In the genomic region with DNA sequence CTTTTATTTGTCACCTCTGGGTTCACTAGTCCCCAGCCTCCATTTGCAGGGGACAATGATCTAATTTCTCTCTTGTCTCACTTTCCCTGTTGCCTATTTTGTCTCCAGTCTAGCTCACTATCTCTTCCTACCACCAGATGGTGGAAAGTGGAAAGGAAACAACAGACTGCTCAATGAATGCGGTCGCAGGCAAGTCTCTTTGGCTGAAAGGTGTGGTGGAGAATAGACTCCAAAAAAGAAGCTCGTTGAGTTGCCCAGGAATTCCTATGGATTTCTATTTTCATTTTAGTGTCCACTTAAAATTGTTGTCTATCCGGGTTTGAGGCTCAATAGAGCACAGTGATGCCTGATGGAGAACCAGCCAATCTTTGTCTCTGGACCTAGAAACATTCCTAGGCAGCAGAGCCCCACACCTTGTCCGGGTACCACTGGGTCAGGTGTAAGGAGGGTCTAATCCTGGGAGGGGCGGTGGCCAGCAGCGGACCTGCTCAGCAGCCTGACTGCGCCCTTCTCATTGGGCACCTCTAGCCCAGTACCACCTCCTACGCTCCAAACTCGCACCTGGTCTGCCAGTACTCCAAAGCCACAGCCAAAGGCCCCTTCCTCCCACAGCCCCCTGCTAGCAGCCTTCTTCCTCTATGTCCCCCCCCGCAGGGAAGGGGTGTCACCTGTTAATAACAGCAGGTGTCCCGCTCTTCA, we compare ENCODE assay signal across 8 mouse cellular contexts. TPM values are rescaled to one million over a fixed set of nuclear protein-coding genes. Genes with fewer than 3 reads are reported as not detected.
DNase-seq lines count a peak whose midpoint lies in the region; ATAC-seq and TF ChIP-seq lines count a peak whose summit lies in the region.

No protein-coding gene starts in this region.

- H3K9ac ChIP-seq in embryonic facial prominence, embryonic 13.5 days = no peak overlapping the region; the same call in 1 of the 2 replicates
- H3K9ac ChIP-seq in hindbrain, postnatal 0 days (replicated peaks; ENCODE audit: low read length) = peak overlapping the region; percentile 61
- peak overlapping the region; percentile 72; the same call in 1 of the 2 replicates for H3K9ac ChIP-seq in midbrain, embryonic 15.5 days

- peaks cover 32% of the 10 kb centered on the region for H3K27me3 ChIP-seq in embryonic facial prominence, embryonic 13.5 days
- no peaks in the 10 kb centered on the region for H3K27me3 ChIP-seq in hindbrain, postnatal 0 days (ENCODE audit: insufficient read depth, low read length)
- H3K27me3 ChIP-seq in limb, embryonic 10.5 days (ENCODE audit: low read depth, poor library complexity, severe bottlenecking) = peaks cover 88% of the 10 kb centered on the region
- peaks cover 3% of the 10 kb centered on the region; the same call in 1 of the 2 replicates for H3K27me3 ChIP-seq in midbrain, embryonic 15.5 days (replicated peaks)

- peak; percentile 71 for TF ChIP-seq CTCF in hindbrain, postnatal 0 days (IDR thresholded peaks at IDR 0.05; ENCODE audit: low read depth)

- H3K27ac ChIP-seq in embryonic facial prominence, embryonic 13.5 days = no peak overlapping the region
- peak overlapping the region; percentile 60; the same call in 1 of the 2 replicates for H3K27ac ChIP-seq in hindbrain, postnatal 0 days
- H3K27ac ChIP-seq in limb, embryonic 10.5 days = 0 out of 2 replicates have a peak overlapping the region, but pooled peaks have one; percentile 30
- H3K27ac ChIP-seq in midbrain, embryonic 15.5 days = peak overlapping the region; percentile 85

- WGBS in embryonic facial prominence, embryonic 13.5 days = 43% methylated on average over 12 of the region's 12 CpGs
- WGBS in hindbrain, postnatal 0 days = 23% methylated on average over 12 of the region's 12 CpGs
- 20% methylated on average over 12 of the region's 12 CpGs for WGBS in limb, embryonic 10.5 days
- 30% methylated on average over 12 of the region's 12 CpGs for WGBS in midbrain, embryonic 15.5 days

- H3K4me1 ChIP-seq in embryonic facial prominence, embryonic 13.5 days = 0 out of 2 replicates have a peak, but pooled peaks cover 3% of the 10 kb centered on the region
- H3K4me1 ChIP-seq in hindbrain, postnatal 0 days (ENCODE audit: insufficient read depth, low read length) = no peaks in the 10 kb centered on the region
- peaks cover 5% of the 10 kb centered on the region for H3K4me1 ChIP-seq in limb, embryonic 10.5 days
- H3K4me1 ChIP-seq in midbrain, embryonic 15.5 days = peaks cover 3% of the 10 kb centered on the region; the same call in 1 of the 2 replicates

- peak overlapping the region; percentile 58 for H3K4me3 ChIP-seq in embryonic facial prominence, embryonic 13.5 days
- peak overlapping the region; percentile 56 for H3K4me3 ChIP-seq in hindbrain, postnatal 0 days (ENCODE audit: low read length)
- H3K4me3 ChIP-seq in limb, embryonic 10.5 days = peak overlapping the region; percentile 63
- H3K4me3 ChIP-seq in midbrain, embryonic 15.5 days = peak overlapping the region; percentile 70

- peak overlapping the region; percentile 63 for H3K4me2 ChIP-seq in embryonic facial prominence, embryonic 13.5 days
- peak overlapping the region; percentile 60 for H3K4me2 ChIP-seq in hindbrain, postnatal 0 days (ENCODE audit: low read depth, low read length)
- H3K4me2 ChIP-seq in midbrain, embryonic 15.5 days = peak overlapping the region; percentile 65

- no peak for ATAC-seq in embryonic facial prominence, embryonic 13.5 days (ENCODE audit: insufficient number of reproducible peaks, insufficient read depth, low FRiP score, low TSS enrichment, low read depth)
- peak; percentile 72 for ATAC-seq in hindbrain, postnatal 0 days
- ATAC-seq in midbrain, embryonic 15.5 days (replicated peaks) = peak; percentile 79

- peak; percentile 9 to 27 for DNase-seq in heart, adult 9 months (ENCODE audit: low spot score in 2 of 2)
- DNase-seq in heart, adult 11 months = no peak
- DNase-seq in R1 (ENCODE audit: low read depth, low spot score) = peak; percentile 25
- peak; percentile 69 for DNase-seq in hindbrain, postnatal 0 days (ENCODE audit: low spot score)
- DNase-seq in limb, embryonic 10.5 days (ENCODE audit: low spot score) = peak; percentile 30
- DNase-seq in urinary bladder, adult 18-20 months (ENCODE audit: low spot score in 2 of 2) = no peak

- no peaks in the 10 kb centered on the region for H3K36me3 ChIP-seq in embryonic facial prominence, embryonic 13.5 days
- no peaks in the 10 kb centered on the region for H3K36me3 ChIP-seq in hindbrain, postnatal 0 days (ENCODE audit: insufficient read depth, low read length)
- no peaks in the 10 kb centered on the region for H3K36me3 ChIP-seq in limb, embryonic 10.5 days
- H3K36me3 ChIP-seq in midbrain, embryonic 15.5 days (replicated peaks) = no peaks in the 10 kb centered on the region

- H3K9me3 ChIP-seq in embryonic facial prominence, embryonic 13.5 days = no peaks in the 10 kb centered on the region
- H3K9me3 ChIP-seq in hindbrain, postnatal 0 days (ENCODE audit: low read length) = no peaks in the 10 kb centered on the region
- H3K9me3 ChIP-seq in limb, embryonic 10.5 days (replicated peaks) = no peaks in the 10 kb centered on the region
- no peaks in the 10 kb centered on the region for H3K9me3 ChIP-seq in midbrain, embryonic 15.5 days

RNA-seq across cellular contexts. Expression of a gene that starts 0.7 kb away (rescaled TPM):
- 33.9 and 36.9 TPM in 2 replicates for polyA plus RNA-seq in embryonic facial prominence, embryonic 13.5 days (2015; fragmentation: Nextera tagmentation; extraction: Ambion mirVana)
- 42.0 and 45.5 TPM in 2 replicates for total RNA-seq in hindbrain, postnatal 0 days (2014; rRNA removed)
- polyA plus RNA-seq in hindbrain, postnatal 0 days (2015; fragmentation: Nextera tagmentation; extraction: Ambion mirVana) = 41.1 and 43.4 TPM in 2 replicates
- 19.1 and 22.0 TPM in 2 replicates for polyA plus RNA-seq in limb, embryonic 10.5 days (2016; fragmentation: Nextera tagmentation; extraction: Ambion mirVana)
- 44.5 TPM in 2 replicates for polyA plus RNA-seq in midbrain, embryonic 15.5 days (2015; fragmentation: Nextera tagmentation; extraction: Ambion mirVana)

Comparison
In these comparisons a context has a peak if more than half of its experiments do, and no peak if none do; other contexts are left out.
1. DNase-seq: peak in heart, adult 9 months (2 of 2), R1 (single experiment), hindbrain, postnatal 0 days (single experiment) and limb, embryonic 10.5 days (single experiment); none in heart, adult 11 months (single experiment) and urinary bladder, adult 18-20 months (0 of 2).
2. Peak in every context shown above with its lines, with median percentiles within 50 percentile points of each other: H3K4me2 ChIP-seq and H3K4me3 ChIP-seq.